Comparison of ENCODE assay signal across 9 mouse cellular contexts in the genomic region with DNA sequence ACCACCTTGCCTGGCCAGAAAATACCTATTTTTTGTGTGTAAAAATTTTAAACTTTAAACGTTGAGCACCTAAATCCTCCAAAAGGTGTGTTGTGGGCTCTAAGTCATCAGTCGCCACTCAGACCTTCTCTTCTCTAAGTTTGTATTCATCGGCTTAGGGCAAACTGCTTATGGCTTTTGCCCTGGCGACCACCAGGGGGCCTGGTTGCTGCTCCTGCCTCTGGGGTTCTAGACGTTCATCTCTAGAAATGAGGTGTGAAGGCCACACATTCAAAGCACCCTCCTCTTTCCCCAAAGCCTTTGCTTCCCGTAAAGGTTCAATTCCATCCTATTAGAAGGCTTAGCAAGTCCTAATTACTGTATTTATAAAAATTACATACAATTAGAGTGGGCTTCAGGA.
DNase-seq lines count a peak whose midpoint lies in the region; ATAC-seq and TF ChIP-seq lines count a peak whose summit lies in the region.
"Had no signal": no experiment of that assay in that cellular context is flagged by ENCODE, and none has a peak within 500 bp of the region (broad histone marks: within the 10 kb centered on the region; RNA-seq: fewer than 3 reads in every experiment).

No protein-coding gene starts in this region.

- no peaks in the 10 kb centered on the region for H3K79me2 ChIP-seq in CH12.LX (replicated peaks; ENCODE audit: control insufficient read depth, extremely low read depth, insufficient read depth, poor library complexity, severe bottlenecking)

- no peak overlapping the region for H3K4me3 ChIP-seq in kidney, embryonic 14.5 days (ENCODE audit: low read length)
- no peak overlapping the region for H3K4me3 ChIP-seq in CH12.LX (replicated peaks in 1 of 3; ENCODE audit: low read depth in 2 of 3, low read length in 2 of 3, poor library complexity in 1 of 3)
- H3K4me3 ChIP-seq in midbrain, embryonic 11.5 days (ENCODE audit: low read depth, low read length), result no peak overlapping the region
- H3K4me3 ChIP-seq: heart, embryonic 13.5 days had no signal

- no peak for TF ChIP-seq EP300 in CH12.LX (IDR thresholded peaks at IDR 0.05; ENCODE audit: low read length)

- 47% methylated on average over 6 of the region's 6 CpGs for WGBS in kidney, embryonic 14.5 days
- WGBS in midbrain, embryonic 11.5 days, result 56% methylated on average over 6 of the region's 6 CpGs

- no peak for TF ChIP-seq POLR2A in CH12.LX (IDR thresholded peaks at IDR 0.05; ENCODE audit: low read depth, low read length)

- in situ Hi-C loops in CH12.LX (cut with MboI; ENCODE audit: low pct_ligation_motif_present, low pct_unique_long_range_greater_than_20kb, low sequenced_read_pairs), result no loop called here

- peak; percentile 61 for TF ChIP-seq RAD21 in CH12.LX (IDR thresholded peaks at IDR 0.05; ENCODE audit: low read depth, low read length)

- dilution Hi-C loops in CH12.LX (cut with MboI; ENCODE audit: extremely low pct_ligation_motif_present, extremely low pct_unique_long_range_greater_than_20kb, low sequenced_read_pairs), result no loop called here

- DNase-seq in kidney, postnatal 14 days, result peak; percentile 21
- peak; percentile 38 for DNase-seq in CH12.LX (ENCODE audit: extremely low read depth)
- peak; percentile 3 for DNase-seq in T-cell, adult 2 months (ENCODE audit: low spot score)
- DNase-seq in midbrain, embryonic 11.5 days (ENCODE audit: low spot score, missing footprints), result no peak
- DNase-seq in right cerebral cortex, postnatal 25 days, result no peak
- DNase-seq: adrenal gland, postnatal 14 days had no signal

- no peak overlapping the region for H3K27ac ChIP-seq in kidney, embryonic 14.5 days (ENCODE audit: low read depth, low read length)
- H3K27ac ChIP-seq in CH12.LX (ENCODE audit: insufficient read depth, low read depth), result no peak overlapping the region
- H3K27ac ChIP-seq in midbrain, embryonic 11.5 days (ENCODE audit: low read depth, low read length), result no peak overlapping the region
- H3K27ac ChIP-seq: heart, embryonic 13.5 days had no signal

- no peaks in the 10 kb centered on the region for H3K36me3 ChIP-seq in kidney, embryonic 14.5 days (ENCODE audit: control insufficient read depth, insufficient read depth, low read length)
- no peaks in the 10 kb centered on the region for H3K36me3 ChIP-seq in CH12.LX (replicated peaks in 1 of 2; ENCODE audit: control insufficient read depth in 1 of 2, insufficient read depth in 1 of 2, low read length in 1 of 2)
- H3K36me3 ChIP-seq in midbrain, embryonic 11.5 days (ENCODE audit: control insufficient read depth, insufficient read depth, low read length), result no peaks in the 10 kb centered on the region
- H3K36me3 ChIP-seq: heart, embryonic 13.5 days had no signal

- ATAC-seq in kidney, embryonic 14.5 days (ENCODE audit: low FRiP score, low TSS enrichment), result no peak
- 0 out of 2 replicates have a peak, but pooled peaks have one; percentile 44 for ATAC-seq in megakaryocyte progenitor cell, adult 5-6 weeks (replicated peaks; ENCODE audit: poor library complexity)
- no peak for ATAC-seq in midbrain, embryonic 11.5 days (ENCODE audit: low FRiP score)

- peak; percentile 28 to 85; a peak in 2 of 4 replicates for TF ChIP-seq CTCF in CH12.LX (conservative IDR thresholded peaks at IDR 0.05 in 1 of 2, IDR thresholded peaks at IDR 0.05 in 1 of 2; ENCODE audit: low read depth in 2 of 2, low read length in 2 of 2)

- H3K4me2 ChIP-seq in kidney, embryonic 14.5 days (replicated peaks; ENCODE audit: low read depth, low read length), result no peak overlapping the region
- H3K4me2 ChIP-seq in CH12.LX (ENCODE audit: insufficient read depth, low read depth, poor library complexity, severe bottlenecking), result no peak overlapping the region
- no peak overlapping the region for H3K4me2 ChIP-seq in midbrain, embryonic 11.5 days
- H3K4me2 ChIP-seq: heart, embryonic 13.5 days had no signal

- H3K9me3 ChIP-seq in kidney, embryonic 14.5 days (ENCODE audit: control insufficient read depth, low read length), result peaks cover 3% of the 10 kb centered on the region; the same call in 1 of the 2 replicates
- peaks cover 8% of the 10 kb centered on the region for H3K9me3 ChIP-seq in CH12.LX (replicated peaks; ENCODE audit: low read length)
- H3K9me3 ChIP-seq in midbrain, embryonic 11.5 days (ENCODE audit: control insufficient read depth, low read length), result no peaks in the 10 kb centered on the region
- H3K9me3 ChIP-seq: heart, embryonic 13.5 days had no signal

- no peaks in the 10 kb centered on the region for H3K27me3 ChIP-seq in kidney, embryonic 14.5 days (ENCODE audit: control insufficient read depth, insufficient read depth, low read length)
- peaks cover 8% of the 10 kb centered on the region for H3K27me3 ChIP-seq in CH12.LX (replicated peaks)
- no peaks in the 10 kb centered on the region for H3K27me3 ChIP-seq in midbrain, embryonic 11.5 days (ENCODE audit: control insufficient read depth, insufficient read depth, low read length)

- no peaks in the 10 kb centered on the region for H3K4me1 ChIP-seq in kidney, embryonic 14.5 days (ENCODE audit: control insufficient read depth, insufficient read depth, low read length)
- peaks cover 2 to 4% of the 10 kb centered on the region in 2 experiments; a peak in 2 of 4 replicates for H3K4me1 ChIP-seq in CH12.LX (ENCODE audit: control insufficient read depth in 1 of 2, insufficient read depth in 2 of 2)
- H3K4me1 ChIP-seq in midbrain, embryonic 11.5 days (ENCODE audit: control insufficient read depth, insufficient read depth, low read length), result no peaks in the 10 kb centered on the region
- H3K4me1 ChIP-seq: heart, embryonic 13.5 days had no signal

- H3K9ac ChIP-seq in kidney, embryonic 14.5 days (ENCODE audit: low read depth, low read length), result no peak overlapping the region
- H3K9ac ChIP-seq in CH12.LX (ENCODE audit: insufficient read depth, low read depth), result no peak overlapping the region
- no peak overlapping the region for H3K9ac ChIP-seq in midbrain, embryonic 11.5 days (ENCODE audit: low read length)
- H3K9ac ChIP-seq: heart, embryonic 13.5 days had no signal

TF ChIP-seq in CH12.LX, 34 proteins besides CTCF, POLR2A, EP300 and RAD21:
- TF ChIP-seq CHD1 (IDR thresholded peaks at IDR 0.05; ENCODE audit: low read depth, low read length) (no peak), SIN3A (IDR thresholded peaks at IDR 0.05; ENCODE audit: low read length) (no peak), MXI1 (IDR thresholded peaks at IDR 0.05; ENCODE audit: low read depth, low read length) (no peak), USF2 (conservative IDR thresholded peaks at IDR 0.05; ENCODE audit: low read depth, low read length) (no peak), CHD2 (IDR thresholded peaks at IDR 0.05; ENCODE audit: low read length) (no peak), NELFE (IDR thresholded peaks at IDR 0.05; ENCODE audit: low read depth, low read length) (0 out of 2 replicates have a peak, but pooled peaks have one; percentile 33), ZC3H11A (IDR thresholded peaks at IDR 0.05; ENCODE audit: low read depth, low read length) (peak; percentile 26), JUN (IDR thresholded peaks at IDR 0.05; ENCODE audit: insufficient read depth, low read depth, low read length) (no peak), IRF4 (IDR thresholded peaks at IDR 0.05; ENCODE audit: low read depth, low read length) (peak; percentile 34; the same call in 1 of the 2 replicates), ETS1 (conservative IDR thresholded peaks at IDR 0.05; ENCODE audit: low read depth, low read length) (no peak), SMC3 (IDR thresholded peaks at IDR 0.05; ENCODE audit: low read depth, low read length) (peak; percentile 94), MAX (IDR thresholded peaks at IDR 0.05; ENCODE audit: low read length) (no peak), BHLHE40 (IDR thresholded peaks at IDR 0.05; ENCODE audit: low read depth, low read length) (no peak)

Comparison
In these comparisons a context has a peak if more than half of its experiments do, and no peak if none do; other contexts are left out.
1. DNase-seq: peak in kidney, postnatal 14 days (single experiment), CH12.LX (single experiment) and T-cell, adult 2 months (single experiment); none in midbrain, embryonic 11.5 days (single experiment) and right cerebral cortex, postnatal 25 days (single experiment).